Mouse (Mus musculus) embryonic stem cell, embryonic (primary cell): Measurements from ENCODE around the gene Clip4.
"Not testable (repeated sequence)": the region's sequence is repeated elsewhere in the genome, so short reads cannot be mapped to it uniquely, and the experiment has no call there.

Experiments
- CTCF ChIA-PET, 4 experiments: fragments of 300-600 bp in 2 of 4; fragments of 350-600 bp in 2 of 4; sonication (Branson Sonifier 250); formaldehyde crosslinking; loops; one replicate each; lab custom pipeline; 2022; ENCODE audit warnings: inconsistent platforms in 2 of 4; lab: Charles Lee
- POLR2A ChIA-PET, 4 experiments: fragments of 300-600 bp in 2 of 4; fragments of 350-600 bp in 2 of 4; sonication (Branson Sonifier 250); formaldehyde crosslinking; loops; one replicate each; lab custom pipeline; 2022; ENCODE audit warnings: antibody characterized with exemption in 4 of 4, inconsistent platforms in 1 of 4; lab: Charles Lee

Gene Clip4

GRCm38 (mm10) chr17:71768173-71768572, at the start of gene Clip4:
TSS of gene Clip4 (plus strand) at chr17:71768473.
- POLR2A ChIA-PET, result not testable (repeated sequence)
- CTCF ChIA-PET, result interaction anchor here in 1 of 4 experiments (1.1 kb wide), 1 partner anchor 11 kb away, joined by 3 read pairs; no protein-coding TSS in a partner anchor

DNA sequence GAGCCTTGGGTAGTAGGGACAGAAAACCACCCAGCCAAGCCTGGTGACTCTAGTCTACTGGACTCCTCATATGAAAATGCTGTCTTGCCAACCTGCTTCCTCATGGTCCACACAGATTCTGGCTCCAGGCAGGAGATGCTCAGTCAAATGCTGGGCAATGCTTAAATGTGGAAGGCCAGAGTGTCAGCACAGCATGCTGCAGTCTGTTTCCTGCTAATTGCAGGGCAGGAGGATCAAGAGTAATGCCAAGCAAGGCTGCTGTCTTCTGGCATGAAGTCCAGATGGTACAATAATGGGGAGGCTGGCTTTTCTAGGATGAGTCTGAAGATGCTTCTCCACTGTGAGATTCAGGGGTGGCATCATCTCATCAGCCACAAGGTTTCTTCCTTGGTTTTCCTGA, 47.8 kb upstream of the Clip4 start:
- ChIA-PET POLR2A (no interaction called here), CTCF (no interaction called here)

- POLR2A ChIA-PET, result interaction anchor here in 1 of 4 experiments (0.7 kb wide), 1 partner anchor 49 kb away, joined by 3 read pairs; no protein-coding TSS in a partner anchor
- CTCF ChIA-PET, result no interaction called here
These were observed 47.3 kb upstream of the Clip4 start for GRCm38 (mm10) chr17:71721019-71721418.

- ChIA-PET CTCF (no interaction called here), POLR2A (interaction anchor here in 1 of 4 experiments (0.6 kb wide), 1 partner anchor 415 kb away, joined by 4 read pairs; no protein-coding TSS in a partner anchor)
These were observed 37.6 kb upstream of the Clip4 start for GRCm38 (mm10) chr17:71730655-71731054.

DNA sequence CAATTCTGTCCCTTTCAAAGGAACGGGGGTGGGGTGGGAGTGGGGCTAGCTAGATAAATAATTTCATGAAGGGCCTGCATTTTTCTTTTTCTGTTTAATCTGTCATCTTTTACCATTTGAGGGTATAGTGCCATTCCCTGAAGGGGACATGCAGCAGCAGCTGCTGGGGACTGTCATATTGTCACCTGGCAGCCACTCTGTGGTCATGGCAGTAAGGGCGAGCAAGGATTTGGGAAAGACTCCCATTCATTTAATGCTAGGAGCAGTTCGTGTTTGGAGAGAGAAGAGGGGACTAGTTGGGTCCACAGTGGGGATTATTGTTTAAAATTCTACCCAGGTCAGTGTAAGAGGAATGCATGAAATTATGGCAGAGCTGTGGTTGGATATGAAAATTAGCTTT, 31.8 kb upstream of the Clip4 start:
- ChIA-PET POLR2A (no interaction called here), CTCF (interaction anchor here in 1 of 4 experiments (0.7 kb wide), 1 partner anchor 1392 kb away, joined by 4 read pairs; no protein-coding TSS in a partner anchor)

- POLR2A ChIA-PET, result interaction anchor here in 1 of 4 experiments (0.6 kb wide), 1 partner anchor 31 kb away, joined by 10 read pairs; no protein-coding TSS in a partner anchor
- CTCF ChIA-PET, result no interaction called here
These were observed 26.1 kb upstream of the Clip4 start for GRCm38 (mm10) chr17:71742156-71742555.

DNA sequence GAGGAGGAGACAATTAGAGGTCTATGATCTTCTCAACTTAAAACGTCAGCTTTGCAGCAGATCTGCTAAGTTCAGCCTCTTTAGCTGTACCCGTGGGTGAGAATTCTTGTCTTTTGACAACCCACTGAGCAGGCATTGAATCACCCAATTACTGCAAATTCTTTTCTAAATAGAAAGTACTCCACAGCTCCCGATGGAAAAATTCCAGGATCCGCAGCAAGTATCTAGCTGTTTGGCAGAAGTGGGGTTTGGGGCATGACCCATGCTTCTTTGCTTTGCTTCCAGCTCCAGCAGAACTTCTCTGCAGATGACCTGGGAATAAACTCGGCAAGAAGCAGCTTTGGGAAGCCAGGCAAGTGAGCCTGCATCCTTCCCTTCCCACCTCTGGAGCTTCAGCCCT, 25.3 kb upstream of the Clip4 start:
- ChIA-PET POLR2A (interaction anchor here in 2 of 4 experiments (0.6 to 0.8 kb wide), 3 partner anchors 24 to 789 kb away, joined by 3 to 10 read pairs (median 5); no protein-coding TSS in a partner anchor), CTCF (interaction anchor here in 1 of 4 experiments (0.7 kb wide), 1 partner anchor 49 kb away, joined by 3 read pairs; no protein-coding TSS in a partner anchor)

- ChIA-PET CTCF (no interaction called here), POLR2A (no interaction called here)
These were observed 22.2 kb upstream of the Clip4 start for GRCm38 (mm10) chr17:71746114-71746513.

GRCm38 (mm10) chr17:71747561-71747960, 20.7 kb upstream of the Clip4 start:
- CTCF ChIA-PET, result interaction anchor here in 1 of 4 experiments (0.6 kb wide), 1 partner anchor 147 kb away, joined by 3 read pairs; no protein-coding TSS in a partner anchor
- POLR2A ChIA-PET, result no interaction called here

- CTCF ChIA-PET, result no interaction called here
- POLR2A ChIA-PET, result no interaction called here
These were observed 18.6 kb upstream of the Clip4 start for GRCm38 (mm10) chr17:71749616-71750168.

- ChIA-PET POLR2A (no interaction called here), CTCF (no interaction called here)
These were observed 15.4 kb upstream of the Clip4 start, which contains the start of gene Pcare for GRCm38 (mm10) chr17:71752831-71753230. TSS of gene Pcare (minus strand) at chr17:71752894.

GRCm38 (mm10) chr17:71760536-71760935, 7.7 kb upstream of the Clip4 start:
- ChIA-PET POLR2A (interaction anchor here in 1 of 4 experiments (0.7 kb wide), 1 partner anchor 190 kb away, joined by 3 read pairs; no protein-coding TSS in a partner anchor), CTCF (interaction anchor here in 1 of 4 experiments (0.8 kb wide), 1 partner anchor 478 kb away, joined by 3 read pairs; no protein-coding TSS in a partner anchor)

DNA sequence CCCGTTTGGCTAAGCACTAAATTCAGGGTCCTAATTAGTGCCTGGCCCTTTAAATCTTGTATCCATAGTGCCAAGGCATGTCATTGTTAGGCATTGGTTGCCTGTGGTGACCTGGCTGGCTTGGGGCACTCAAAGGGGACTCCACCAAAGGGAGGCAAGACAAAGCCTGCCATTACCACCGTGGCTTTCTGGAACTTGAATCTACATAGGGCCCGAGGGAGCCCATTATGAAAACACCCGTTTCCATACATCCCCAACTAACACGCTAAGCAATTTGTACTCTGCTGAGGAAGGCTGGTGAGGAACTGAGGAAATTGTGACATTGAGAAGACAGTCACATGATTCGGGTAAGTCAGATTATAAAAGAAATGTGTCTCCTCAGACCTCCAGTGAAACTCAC, 1.3 kb downstream of the Clip4 start:
- ChIA-PET POLR2A (no interaction called here), CTCF (interaction anchor here in 1 of 4 experiments (0.6 kb wide), 1 partner anchor 100 kb away, joined by 6 read pairs; no protein-coding TSS in a partner anchor)

DNA sequence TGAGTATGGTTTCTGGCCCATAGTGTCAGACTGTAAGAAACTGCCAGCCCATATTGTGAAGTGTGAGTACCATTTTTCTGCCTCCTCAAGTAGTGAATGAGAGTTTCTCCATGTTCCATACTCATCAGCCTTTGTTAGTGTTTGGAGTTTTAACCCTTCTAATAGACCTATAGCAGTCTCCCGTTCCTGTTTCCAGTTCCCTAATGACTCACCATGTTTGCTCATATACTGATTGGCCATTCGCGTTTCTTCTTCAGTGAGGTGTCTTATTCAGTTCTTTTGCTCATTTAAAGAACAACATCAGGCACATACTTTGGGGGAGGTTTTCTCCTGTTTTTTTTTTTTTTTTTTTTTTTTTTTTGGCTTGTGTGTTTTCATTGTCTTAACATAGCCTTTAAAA, 2.4 kb downstream of the Clip4 start:
- POLR2A ChIA-PET, result no interaction called here
- CTCF ChIA-PET, result no interaction called here

- CTCF ChIA-PET, result no interaction called here
- POLR2A ChIA-PET, result no interaction called here
These were observed 5.9 kb downstream of the Clip4 start for GRCm38 (mm10) chr17:71774173-71774572.

DNA sequence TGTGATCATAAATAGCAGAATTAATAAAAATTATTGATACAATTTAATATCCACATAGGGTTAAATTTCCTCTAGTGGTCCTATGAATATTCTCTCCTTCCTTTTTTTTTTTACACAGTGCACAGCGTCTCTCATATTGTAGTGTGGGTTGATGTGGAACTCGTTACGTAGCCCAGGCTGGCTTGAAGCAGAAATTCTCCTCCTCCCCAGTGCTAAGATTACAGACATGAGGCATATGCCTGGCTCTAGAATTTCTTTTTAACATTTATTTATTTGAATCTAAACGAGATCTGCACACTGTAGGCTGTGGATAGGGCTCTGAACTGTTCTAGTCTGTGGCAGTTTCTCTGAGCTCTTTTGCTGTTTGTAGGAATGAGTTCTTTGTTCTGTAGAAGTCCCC, 7.0 kb downstream of the Clip4 start:
- POLR2A ChIA-PET, result no interaction called here
- CTCF ChIA-PET, result no interaction called here

GRCm38 (mm10) chr17:71778696-71779095, 10.4 kb downstream of the Clip4 start:
- CTCF ChIA-PET, result interaction anchor here in 3 of 4 experiments (0.6 to 1.0 kb wide), 4 partner anchors 10 to 712 kb away, joined by 3 read pairs; partner anchors contain the start of gene Clip4 (in 1 of the 3)
- POLR2A ChIA-PET, result no interaction called here

GRCm38 (mm10) chr17:71780490-71780889, 12.2 kb downstream of the Clip4 start:
- ChIA-PET POLR2A (interaction anchor here in 1 of 4 experiments (0.6 kb wide), 1 partner anchor 234 kb away, joined by 12 read pairs; no protein-coding TSS in a partner anchor), CTCF (no interaction called here)

- CTCF ChIA-PET, result no interaction called here
- POLR2A ChIA-PET, result no interaction called here
These were observed 12.7 kb downstream of the Clip4 start for GRCm38 (mm10) chr17:71780945-71781344.

GRCm38 (mm10) chr17:71782242-71782698, 14.0 kb downstream of the Clip4 start:
- CTCF ChIA-PET, result no interaction called here
- POLR2A ChIA-PET, result interaction anchor here in 1 of 4 experiments (0.8 to 1.8 kb wide), 2 partner anchors 230 to 707 kb away, joined by 3 to 5 read pairs; partner anchors contain the start of gene Spdya
